Mouse (Mus musculus): ENCODE results near the gene Dapp1. TPM values are rescaled to one million over a fixed set of nuclear protein-coding genes. Genes with fewer than 3 reads are reported as not detected.

The Dapp1 gene
- polyA plus RNA-seq, 1 experiment from 2014 or later = 15.4 TPM

DNA sequence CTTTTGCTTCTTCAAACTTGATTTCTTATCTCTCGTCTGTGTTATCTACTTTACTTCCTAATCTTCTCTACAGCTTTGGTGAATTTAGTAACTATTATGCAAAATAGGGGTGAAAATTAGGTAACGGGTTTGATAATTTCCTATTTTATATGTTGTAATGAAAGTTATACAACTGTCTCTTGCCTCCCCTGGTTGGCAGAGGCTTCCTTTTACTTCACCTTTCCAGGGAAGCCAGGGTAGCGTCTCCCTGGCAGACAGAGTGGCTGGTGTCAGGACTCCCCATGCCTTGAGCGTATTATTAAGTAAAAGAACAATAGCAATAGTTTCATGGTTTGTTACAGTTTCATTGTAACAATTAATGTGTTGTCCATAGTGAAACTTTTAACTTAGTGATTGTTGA, 87.6 kb downstream of the Dapp1 start:
- no peak overlapping the region for H3K9ac ChIP-seq (ENCODE audit: low read depth, low read length)
- H3K27ac ChIP-seq (ENCODE audit: low read depth, low read length) = no peak overlapping the region
- 89% methylated on average over 4 of the region's 4 CpGs for WGBS (ENCODE audit: insufficient replicate concordance)
- no peaks in the 10 kb centered on the region for H3K9me3 ChIP-seq (replicated peaks; ENCODE audit: control insufficient read depth, low read length)
- no peak for ATAC-seq (replicated peaks; ENCODE audit: insufficient number of reproducible peaks, low FRiP score, low TSS enrichment)
- no peaks in the 10 kb centered on the region for H3K27me3 ChIP-seq (ENCODE audit: control insufficient read depth, insufficient read depth, low read length)
- H3K4me1 ChIP-seq (ENCODE audit: control insufficient read depth, insufficient read depth, low read length) = no peaks in the 10 kb centered on the region
- H3K4me3 ChIP-seq (ENCODE audit: low read depth, low read length) = no peak overlapping the region
- H3K4me2 ChIP-seq = no peak overlapping the region
- peaks cover 18% of the 10 kb centered on the region for H3K36me3 ChIP-seq (ENCODE audit: control insufficient read depth, insufficient read depth, low read length)

DNA sequence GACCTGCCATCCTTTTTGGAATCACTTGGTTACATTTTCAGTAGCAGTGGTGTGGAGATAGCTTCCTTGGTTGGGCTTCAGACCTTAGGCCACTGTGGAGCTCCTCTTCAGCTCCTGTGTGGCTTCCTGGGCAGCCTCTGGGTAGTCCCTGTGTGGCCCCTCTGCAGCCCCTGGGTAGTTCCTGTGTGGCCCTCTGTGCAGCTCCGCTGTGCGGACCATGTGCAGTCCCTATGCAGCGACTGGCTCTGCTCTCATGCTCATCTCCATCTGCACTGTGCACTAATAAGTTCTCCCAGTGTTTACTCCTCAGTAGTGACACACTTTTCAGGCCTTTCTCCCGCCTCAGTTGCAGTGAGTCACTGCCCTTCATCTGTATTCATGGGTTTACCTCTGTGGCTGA, 89.2 kb downstream of the Dapp1 start:
- no peak overlapping the region for H3K4me2 ChIP-seq
- no peak for ATAC-seq (replicated peaks; ENCODE audit: insufficient number of reproducible peaks, low FRiP score, low TSS enrichment)
- H3K27me3 ChIP-seq (ENCODE audit: control insufficient read depth, insufficient read depth, low read length) = no peaks in the 10 kb centered on the region
- H3K9ac ChIP-seq (ENCODE audit: low read depth, low read length) = no peak overlapping the region
- WGBS (ENCODE audit: insufficient replicate concordance) = 92% methylated on average over 4 of the region's 4 CpGs
- H3K36me3 ChIP-seq (ENCODE audit: control insufficient read depth, insufficient read depth, low read length) = peaks cover 18% of the 10 kb centered on the region
- no peak overlapping the region for H3K4me3 ChIP-seq (ENCODE audit: low read depth, low read length)
- no peak overlapping the region for H3K27ac ChIP-seq (ENCODE audit: low read depth, low read length)
- H3K4me1 ChIP-seq (ENCODE audit: control insufficient read depth, insufficient read depth, low read length) = no peaks in the 10 kb centered on the region
- H3K9me3 ChIP-seq (replicated peaks; ENCODE audit: control insufficient read depth, low read length) = no peaks in the 10 kb centered on the region

DNA sequence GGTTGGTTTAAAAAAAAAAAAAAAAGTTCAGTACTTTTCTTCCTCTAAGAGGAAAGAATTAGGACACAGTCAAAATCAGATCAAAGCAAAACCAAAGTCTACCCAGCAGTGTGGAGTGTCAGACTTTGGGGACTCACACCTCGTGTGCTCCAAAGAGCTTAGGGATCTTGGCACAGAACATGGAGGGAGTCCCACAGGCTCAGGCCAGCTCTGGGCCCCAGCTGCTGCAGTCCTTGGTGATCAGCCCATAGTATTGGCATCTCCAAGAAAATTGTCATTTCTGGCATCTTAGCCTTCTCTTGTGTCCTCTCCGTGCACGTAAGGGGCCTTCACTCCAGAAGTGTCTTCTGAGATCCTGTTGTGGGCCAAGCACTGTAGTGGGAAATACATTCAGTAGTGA, 90.3 kb downstream of the Dapp1 start:
- no peak overlapping the region for H3K4me3 ChIP-seq (ENCODE audit: low read depth, low read length)
- no peak overlapping the region for H3K27ac ChIP-seq (ENCODE audit: low read depth, low read length)
- no peaks in the 10 kb centered on the region for H3K9me3 ChIP-seq (replicated peaks; ENCODE audit: control insufficient read depth, low read length)
- H3K4me2 ChIP-seq = no peak overlapping the region
- H3K27me3 ChIP-seq (ENCODE audit: control insufficient read depth, insufficient read depth, low read length) = no peaks in the 10 kb centered on the region
- no peak overlapping the region for H3K9ac ChIP-seq (ENCODE audit: low read depth, low read length)
- no peak for ATAC-seq (replicated peaks; ENCODE audit: insufficient number of reproducible peaks, low FRiP score, low TSS enrichment)
- peaks cover 18% of the 10 kb centered on the region for H3K36me3 ChIP-seq (ENCODE audit: control insufficient read depth, insufficient read depth, low read length)
- WGBS (ENCODE audit: insufficient replicate concordance) = 79% methylated on average over 3 of the region's 3 CpGs
- H3K4me1 ChIP-seq (ENCODE audit: control insufficient read depth, insufficient read depth, low read length) = no peaks in the 10 kb centered on the region

DNA sequence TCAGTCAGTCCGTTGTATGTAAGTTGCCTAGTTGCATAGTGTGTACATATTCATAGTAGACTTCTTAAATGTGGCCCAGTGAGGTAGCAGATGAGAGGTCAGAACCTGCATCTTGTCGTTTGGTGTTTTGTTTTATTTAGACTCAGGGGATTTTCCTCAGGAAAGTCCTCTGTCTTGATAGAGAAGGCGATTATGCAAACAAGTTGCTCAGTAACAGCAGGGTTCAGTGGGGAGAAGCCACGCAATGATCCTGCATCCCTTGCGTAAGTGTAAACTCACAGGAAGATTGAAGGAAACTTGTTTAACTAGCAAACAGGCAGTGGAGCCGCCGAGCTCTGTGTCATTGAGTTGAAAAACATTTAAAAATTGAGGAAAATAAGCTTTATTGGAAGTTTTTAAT, 93.4 kb downstream of the Dapp1 start:
- H3K27me3 ChIP-seq (ENCODE audit: control insufficient read depth, insufficient read depth, low read length) = no peaks in the 10 kb centered on the region
- ATAC-seq (replicated peaks; ENCODE audit: insufficient number of reproducible peaks, low FRiP score, low TSS enrichment) = no peak
- 78% methylated on average over 7 of the region's 7 CpGs for WGBS (ENCODE audit: insufficient replicate concordance)
- H3K36me3 ChIP-seq (ENCODE audit: control insufficient read depth, insufficient read depth, low read length) = peaks cover 9% of the 10 kb centered on the region
- no peak overlapping the region for H3K4me3 ChIP-seq (ENCODE audit: low read depth, low read length)
- no peaks in the 10 kb centered on the region for H3K9me3 ChIP-seq (replicated peaks; ENCODE audit: control insufficient read depth, low read length)
- no peak overlapping the region for H3K4me2 ChIP-seq
- no peaks in the 10 kb centered on the region for H3K4me1 ChIP-seq (ENCODE audit: control insufficient read depth, insufficient read depth, low read length)
- H3K27ac ChIP-seq (ENCODE audit: low read depth, low read length) = no peak overlapping the region
- no peak overlapping the region for H3K9ac ChIP-seq (ENCODE audit: low read depth, low read length)

DNA sequence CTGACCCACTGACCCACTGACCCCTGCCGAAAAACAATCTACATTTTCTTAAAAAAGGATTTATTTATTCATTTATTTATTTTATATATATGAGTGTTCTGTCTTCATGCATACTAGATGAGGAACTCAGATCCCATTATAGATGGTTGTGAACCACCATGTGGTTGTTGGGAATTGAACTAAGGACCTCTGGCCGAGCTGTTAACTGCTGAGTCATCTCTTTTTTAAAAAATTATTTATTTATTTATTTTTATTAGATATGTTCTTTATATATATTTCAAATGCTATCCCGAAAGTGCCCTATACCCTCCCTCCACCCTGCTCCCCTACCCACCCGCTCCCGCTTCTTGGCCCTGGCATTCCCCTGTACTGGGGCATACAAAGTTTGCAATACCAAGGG, 100.3 kb downstream of the Dapp1 start:
- ATAC-seq (replicated peaks; ENCODE audit: insufficient number of reproducible peaks, low FRiP score, low TSS enrichment) = no peak
- Histone ChIP-seq H3K4me3 (ENCODE audit: low read depth, low read length) (no peak overlapping the region), H3K9me3 (replicated peaks; ENCODE audit: control insufficient read depth, low read length) (no peaks in the 10 kb centered on the region), H3K4me2 (no peak overlapping the region), H3K4me1 (ENCODE audit: control insufficient read depth, insufficient read depth, low read length) (no peaks in the 10 kb centered on the region), H3K27me3 (ENCODE audit: control insufficient read depth, insufficient read depth, low read length) (no peaks in the 10 kb centered on the region), H3K27ac (ENCODE audit: low read depth, low read length) (no peak overlapping the region), H3K36me3 (ENCODE audit: control insufficient read depth, insufficient read depth, low read length) (no peaks in the 10 kb centered on the region; the same call in 1 of the 2 replicates), H3K9ac (ENCODE audit: low read depth, low read length) (no peak overlapping the region)
- 90% methylated on average over 5 of the region's 5 CpGs for WGBS (ENCODE audit: insufficient replicate concordance)

Other genes starting within 250 kb of the Dapp1 start
- 1,327 and 1,370 TPM in 2 replicates for gene H2afz, start 117.1 kb downstream of the Dapp1 start, polyA plus RNA-seq (2014; fragmentation: Nextera tagmentation; extraction: Ambion mirVana)
- 12.7 and 17.2 TPM in 2 replicates for gene Dnajb14, start 113.9 kb downstream of the Dapp1 start, polyA plus RNA-seq (2014; fragmentation: Nextera tagmentation; extraction: Ambion mirVana)
- 97.0 and 97.2 TPM in 2 replicates for gene Lamtor3, start 63.0 kb downstream of the Dapp1 start, polyA plus RNA-seq (2014; fragmentation: Nextera tagmentation; extraction: Ambion mirVana)
- 6.3 and 8.3 TPM in 2 replicates for gene 1110002E22Rik, start 83.5 kb upstream of the Dapp1 start, polyA plus RNA-seq (2014; fragmentation: Nextera tagmentation; extraction: Ambion mirVana)
- gene Gm5105, start 85.8 kb upstream of the Dapp1 start, polyA plus RNA-seq (2014; fragmentation: Nextera tagmentation; extraction: Ambion mirVana) = 0.89 TPM in 1 of 2 replicates, not detected in the other
- gene Trmt10a, start 161.9 kb upstream of the Dapp1 start, polyA plus RNA-seq (2014; fragmentation: Nextera tagmentation; extraction: Ambion mirVana) = 10.8 and 15.9 TPM in 2 replicates
- 8.0 and 8.7 TPM in 2 replicates for gene Mttp, start 163.4 kb upstream of the Dapp1 start, polyA plus RNA-seq (2014; fragmentation: Nextera tagmentation; extraction: Ambion mirVana)
- gene 4930579F01Rik, start 212.3 kb upstream of the Dapp1 start, polyA plus RNA-seq (2014; fragmentation: Nextera tagmentation; extraction: Ambion mirVana) = not detected in 2 replicates
- not detected in 2 replicates for gene Adh7, start 236.2 kb upstream of the Dapp1 start, polyA plus RNA-seq (2014; fragmentation: Nextera tagmentation; extraction: Ambion mirVana)

Data from heart, embryonic 11.5 days (tissue).